Mouse (Mus musculus) ES-E14 (cell line): ENCODE results near the gene Rnd3. TPM values are rescaled to one million over a fixed set of nuclear protein-coding genes. Genes with fewer than 3 reads are reported as not detected.

Experiments
- DNase-seq: peaks from one replicate; pipeline ENCODE4 v3.0.0-alpha.2; 2013; ENCODE audit warnings: low read depth, low spot score
- H3K27ac ChIP-seq: 2 replicates; pipeline ENCODE4 v1.5.1; 2012; ENCODE audit warnings: low read depth, mild to moderate bottlenecking, low read length, moderate library complexity, mixed read lengths; ENCODE audit not compliant: poor library complexity, insufficient read depth, severe bottlenecking
- H3K36me3 ChIP-seq: 2 replicates; pipeline ENCODE4 v1.6.1; 2012; ENCODE audit warnings: mild to moderate bottlenecking, low read length, moderate library complexity, mixed read lengths; ENCODE audit not compliant: control insufficient read depth, poor library complexity, insufficient read depth, severe bottlenecking
- H3K4me1 ChIP-seq, 2 experiments: fragments of 150-350 bp in 1 of 2; sonication (generic) in 1 of 2; 2 replicates each; pipeline ENCODE4 v1.6.1; 2012; ENCODE audit warnings: low read length in 2 of 2, mild to moderate bottlenecking in 1 of 2, mixed read lengths in 1 of 2; ENCODE audit not compliant: control insufficient read depth in 2 of 2, insufficient read depth in 2 of 2, poor library complexity in 1 of 2
- H3K4me3 ChIP-seq, 2 experiments: fragments of 150-350 bp in 1 of 2; sonication (generic) in 1 of 2; 2 replicates each; pipeline ENCODE4 v1.5.1; 2012; ENCODE audit warnings: low read length in 2 of 2, low read depth in 1 of 2, mild to moderate bottlenecking in 1 of 2, mixed read lengths in 1 of 2; ENCODE audit not compliant: insufficient read depth in 1 of 2, poor library complexity in 1 of 2, severe bottlenecking in 1 of 2
- H3K9ac ChIP-seq: 2 replicates; pipeline ENCODE4 v1.6.1; 2012; ENCODE audit warnings: low read depth, mild to moderate bottlenecking, low read length, mixed read lengths; ENCODE audit not compliant: poor library complexity, insufficient read depth, severe bottlenecking
- H3K9me3 ChIP-seq: fragments of 150-350 bp; sonication (generic); 2 replicates; pipeline ENCODE4 v1.6.1; 2012; ENCODE audit warnings: low read depth, mild to moderate bottlenecking, low read length; ENCODE audit not compliant: control insufficient read depth, insufficient read depth
- CHD2 ChIP-seq: IDR thresholded peaks from 2 replicates; pipeline ENCODE4 v1.6.1; 2014; ENCODE audit warnings: mild to moderate bottlenecking, low read depth, low read length, inconsistent platforms
- HCFC1 ChIP-seq: IDR thresholded peaks from 2 replicates; pipeline ENCODE4 v1.6.1; 2012; ENCODE audit warnings: low read length, inconsistent platforms, borderline replicate concordance; ENCODE audit not compliant: insufficient read depth
- MAFK ChIP-seq: IDR thresholded peaks from 2 replicates; pipeline ENCODE4 v1.6.1; 2014; ENCODE audit warnings: mild to moderate bottlenecking, low read depth, low read length, inconsistent platforms; ENCODE audit not compliant: insufficient read depth
- ZC3H11A ChIP-seq: IDR thresholded peaks from 2 replicates; pipeline ENCODE4 v1.6.1; 2012; ENCODE audit warnings: low read depth, mild to moderate bottlenecking, inconsistent platforms, low read length, borderline replicate concordance
- ZNF384 ChIP-seq: IDR thresholded peaks from 2 replicates; pipeline ENCODE4 v1.6.1; 2012; ENCODE audit warnings: low read depth, low read length, inconsistent platforms
- in situ Hi-C, 2 experiments: fragments of 600-800 bp; cut with MboI; formaldehyde crosslinking; loops; one replicate each; pipeline ENCODE4 v1.15.1; 2025; ENCODE audit warnings: low sequenced_read_pairs in 2 of 2, inconsistent platforms in 1 of 2; ENCODE audit not compliant: unreplicated experiment in 2 of 2
- total RNA-seq: library from RNA; depleted of rRNA; stranded (reverse); fragments of 300-350 nt; gene quantifications from 2 replicates; pipeline ENCODE4 v1.2.3, GENCODE M21; 2012

The Rnd3 gene
- total RNA-seq, 1 experiment = 28.8 TPM

GRCm38 (mm10) chr2:51148065-51148407 is 875 bp downstream of the Rnd3 start:
- Histone ChIP-seq H3K9ac (peak overlapping the region; percentile 67), H3K9me3 (no peaks in the 10 kb centered on the region), H3K27ac (no peak overlapping the region), H3K4me1 (peaks cover 6 to 7% of the 10 kb centered on the region in 2 experiments; a peak in 3 of 4 replicates), H3K4me3 (peak overlapping the region; percentile 72 to 84), H3K36me3 (no peaks in the 10 kb centered on the region)
- in situ Hi-C loops = no loop called here
- no peak for TF ChIP-seq ZNF384
- DNase-seq = no peak

GRCm38 (mm10) chr2:51147318-51148064 is 1.4 kb downstream of the Rnd3 start:
- Histone ChIP-seq H3K9me3 (no peaks in the 10 kb centered on the region), H3K27ac (no peak overlapping the region), H3K4me3 (peak overlapping the region; percentile 72 to 84), H3K36me3 (no peaks in the 10 kb centered on the region), H3K4me1 (peaks cover 7 to 8% of the 10 kb centered on the region in 2 experiments; a peak in 3 of 4 replicates), H3K9ac (peak overlapping the region; percentile 67)
- TF ChIP-seq ZNF384 (no peak), HCFC1 (no peak), MAFK (no peak), ZC3H11A (no peak), CHD2 (no peak)
- DNase-seq = peak; percentile 36
- in situ Hi-C loops = no loop called here

GRCm38 (mm10) chr2:51146871-51147317 is 2.0 kb downstream of the Rnd3 start:
- Histone ChIP-seq H3K9ac (peak overlapping the region; percentile 67), H3K36me3 (no peaks in the 10 kb centered on the region), H3K4me1 (peaks cover 11% of the 10 kb centered on the region in 2 experiments; a peak in 3 of 4 replicates), H3K4me3 (peak overlapping the region; percentile 72 to 84), H3K9me3 (no peaks in the 10 kb centered on the region), H3K27ac (no peak overlapping the region)
- TF ChIP-seq HCFC1 = no peak
- TF ChIP-seq ZC3H11A = no peak
- no peak for TF ChIP-seq CHD2
- in situ Hi-C loops = no loop called here
- DNase-seq = peak; percentile 29

- Histone ChIP-seq H3K9ac (no peak overlapping the region), H3K4me1 (peaks cover 11 to 18% of the 10 kb centered on the region in 2 experiments)
- in situ Hi-C loops = no loop called here
Observed at GRCm38 (mm10) chr2:51145838-51146470, 3.0 kb downstream of the Rnd3 start.

More at GRCm38 (mm10) chr2:51145838-51146470, 3.0 kb downstream of the Rnd3 start:
- Histone ChIP-seq H3K27ac (no peak overlapping the region), H3K36me3 (no peaks in the 10 kb centered on the region), H3K9me3 (no peaks in the 10 kb centered on the region), H3K4me3 (0 out of 4 replicates have a peak overlapping the region, but pooled peaks of 1 of the 2 experiments have one; percentile 22)
- no peak for DNase-seq
- TF ChIP-seq ZC3H11A (no peak), MAFK (no peak), HCFC1 (no peak), ZNF384 (no peak)
